Mouse (Mus musculus) large intestine, adult 2 months (tissue): Measurements from ENCODE around the gene Tm6sf1. TPM values are rescaled to one million over a fixed set of nuclear protein-coding genes. Genes with fewer than 3 reads are reported as not detected.

ENCODE experiments used
- DNase-seq: peaks from one replicate; pipeline ENCODE4 v3.0.0-alpha.2; 2012; ENCODE audit warnings: low read depth, low spot score
- WGBS: fragments of 180-500 bp; shearing (Covaris S2); methylation state at CpG from one replicate; pipeline ENCODE4 v1.1.7; 2018; 5-methylcytosine and 5-hydroxymethylcytosine counted together
- polyA plus RNA-seq: library from polyadenylated mRNA; depleted of rRNA; stranded (reverse); fragments of >200 nt; gene quantifications from 2 replicates; pipeline ENCODE4 v1.2.3, GENCODE M21; 2012

The Tm6sf1 gene
- polyA plus RNA-seq, 1 experiment: 32.3 TPM

DNA sequence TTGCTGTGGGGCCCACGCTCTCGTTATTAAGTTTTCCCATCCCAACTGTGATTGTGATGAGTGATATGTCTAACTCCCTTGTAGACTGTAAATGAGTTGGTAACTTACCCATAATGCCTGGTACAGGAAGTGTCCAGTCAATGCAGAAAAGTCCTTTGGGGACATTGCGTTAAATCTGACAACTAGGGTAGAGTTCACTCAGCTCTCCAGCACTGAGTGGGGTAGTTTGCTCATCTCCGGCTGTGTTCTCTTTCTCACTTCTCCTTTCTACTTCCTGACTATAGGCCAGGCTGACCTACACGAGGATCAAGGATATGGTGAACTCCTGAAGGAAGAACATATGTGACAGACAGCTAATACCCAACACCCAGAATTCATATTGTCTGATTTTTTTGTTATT lies 9.6 kb upstream of the Tm6sf1 start:
- DNase-seq: no peak
- 78% methylated on average over 5 of the region's 5 CpGs for WGBS

DNA sequence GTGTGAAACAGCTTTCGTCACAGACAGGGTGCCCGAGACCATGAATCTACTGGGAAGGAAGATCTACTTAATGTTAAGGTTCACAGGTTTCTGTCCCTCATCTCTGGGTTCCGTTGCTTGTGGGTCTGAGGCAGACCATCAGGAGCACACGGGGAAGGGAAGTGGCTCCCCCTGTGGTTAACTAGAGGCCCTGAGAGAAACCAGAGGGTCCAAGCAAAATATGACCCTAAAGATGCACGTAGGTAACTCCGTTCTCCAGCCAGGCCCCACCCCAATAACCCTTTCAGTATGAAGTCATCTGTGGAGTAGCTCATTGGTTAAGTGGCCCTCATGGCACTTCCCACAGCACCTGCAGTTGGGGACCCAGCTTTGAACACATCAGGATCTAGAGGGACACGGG lies 9.2 kb upstream of the Tm6sf1 start:
- DNase-seq: no peak
- 78% methylated on average over 7 of the region's 7 CpGs for WGBS

GRCm38 (mm10) chr7:81850171-81850570 lies 8.6 kb upstream of the Tm6sf1 start:
- 80% methylated on average over 6 of the region's 6 CpGs for WGBS
- no peak for DNase-seq

GRCm38 (mm10) chr7:81851706-81852105 lies 7.1 kb upstream of the Tm6sf1 start:
- DNase-seq: no peak
- 81% methylated on average over 3 of the region's 3 CpGs for WGBS

- no peak for DNase-seq
- 50% methylated on average over 8 of the region's 8 CpGs for WGBS
These were observed 4.1 kb upstream of the Tm6sf1 start for GRCm38 (mm10) chr7:81854568-81855307.

GRCm38 (mm10) chr7:81855694-81856093 lies 3.1 kb upstream of the Tm6sf1 start, which contains the start of gene Gm10160:
Gm10160 (minus strand) TSS chr7:81855794.
- DNase-seq: no peak
- 78% methylated on average over 1 of the region's 1 CpGs for WGBS

DNA sequence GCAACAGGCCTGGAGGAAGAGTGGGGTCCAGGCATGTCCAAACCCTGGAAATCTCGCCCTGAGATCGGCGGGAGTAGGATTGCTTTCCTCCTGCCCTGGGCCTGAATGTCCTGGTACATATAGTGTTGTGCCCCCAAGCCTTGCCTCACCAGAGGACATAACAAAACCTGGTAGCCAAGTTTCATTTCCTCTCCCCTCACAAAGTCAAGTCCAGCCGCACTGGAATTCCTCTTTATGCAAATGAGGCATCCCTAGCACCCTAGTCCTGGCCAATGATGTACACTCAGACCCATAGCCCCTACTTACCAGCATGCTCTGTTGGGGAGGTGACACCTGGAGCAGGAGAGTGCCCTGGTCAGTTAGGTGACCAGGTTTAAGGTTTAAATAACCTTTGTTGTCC lies 2.6 kb upstream of the Tm6sf1 start:
- 69% methylated on average over 4 of the region's 4 CpGs for WGBS
- no peak for DNase-seq

- no peak for DNase-seq
- WGBS: 19% methylated on average over 9 of the region's 9 CpGs
These were observed 565 bp upstream of the Tm6sf1 start for GRCm38 (mm10) chr7:81858236-81858635.

GRCm38 (mm10) chr7:81860071-81860470 lies 1.3 kb downstream of the Tm6sf1 start:
- DNase-seq: no peak
- 52% methylated on average over 11 of the region's 11 CpGs for WGBS

DNA sequence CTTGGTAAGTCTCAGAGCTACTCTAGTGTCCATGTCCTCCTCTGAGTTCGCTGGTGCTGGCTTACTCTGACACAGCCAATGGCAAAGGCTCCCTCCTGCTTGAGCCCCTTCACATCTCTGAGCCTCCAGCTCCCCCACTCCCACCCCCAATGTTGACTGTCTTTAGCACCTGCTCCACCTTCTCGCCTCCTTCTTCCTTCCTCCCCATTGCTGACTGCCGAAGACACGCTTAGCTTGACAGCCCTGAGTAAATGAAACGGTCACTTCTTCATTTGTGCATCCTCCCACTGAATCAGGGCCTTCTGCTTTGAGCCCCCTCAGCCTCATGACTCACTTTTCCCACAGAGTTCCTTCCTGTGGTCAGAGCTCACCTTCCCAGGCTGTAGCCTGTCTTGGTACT lies 2.2 kb downstream of the Tm6sf1 start:
- no peak for DNase-seq
- WGBS: 36% methylated on average over 5 of the region's 5 CpGs

DNA sequence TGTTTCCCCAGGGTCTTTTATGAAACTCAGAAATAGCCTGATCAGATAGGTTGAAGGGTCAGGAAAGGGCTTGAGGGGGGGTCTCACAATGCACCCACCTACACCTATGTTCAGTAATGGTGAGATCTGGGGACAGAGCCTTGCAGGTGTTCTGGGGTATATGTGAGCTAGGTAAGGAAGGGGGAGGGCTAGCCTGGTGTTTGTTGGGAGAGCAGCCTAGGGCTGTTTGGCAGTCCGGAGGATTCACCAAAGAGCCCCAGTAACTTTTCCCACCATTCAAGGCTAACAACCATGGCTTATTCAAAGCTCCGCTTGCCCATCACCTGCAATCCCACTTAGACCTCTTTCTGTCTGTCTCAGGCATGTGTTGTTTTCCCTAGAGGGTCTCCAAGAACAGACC lies 2.7 kb downstream of the Tm6sf1 start:
- WGBS: 83% methylated on average over 2 of the region's 2 CpGs
- DNase-seq: no peak

- WGBS: 70% methylated on average over 4 of the region's 4 CpGs
- DNase-seq: no peak
These were observed 3.1 kb downstream of the Tm6sf1 start for GRCm38 (mm10) chr7:81861921-81862320.

DNA sequence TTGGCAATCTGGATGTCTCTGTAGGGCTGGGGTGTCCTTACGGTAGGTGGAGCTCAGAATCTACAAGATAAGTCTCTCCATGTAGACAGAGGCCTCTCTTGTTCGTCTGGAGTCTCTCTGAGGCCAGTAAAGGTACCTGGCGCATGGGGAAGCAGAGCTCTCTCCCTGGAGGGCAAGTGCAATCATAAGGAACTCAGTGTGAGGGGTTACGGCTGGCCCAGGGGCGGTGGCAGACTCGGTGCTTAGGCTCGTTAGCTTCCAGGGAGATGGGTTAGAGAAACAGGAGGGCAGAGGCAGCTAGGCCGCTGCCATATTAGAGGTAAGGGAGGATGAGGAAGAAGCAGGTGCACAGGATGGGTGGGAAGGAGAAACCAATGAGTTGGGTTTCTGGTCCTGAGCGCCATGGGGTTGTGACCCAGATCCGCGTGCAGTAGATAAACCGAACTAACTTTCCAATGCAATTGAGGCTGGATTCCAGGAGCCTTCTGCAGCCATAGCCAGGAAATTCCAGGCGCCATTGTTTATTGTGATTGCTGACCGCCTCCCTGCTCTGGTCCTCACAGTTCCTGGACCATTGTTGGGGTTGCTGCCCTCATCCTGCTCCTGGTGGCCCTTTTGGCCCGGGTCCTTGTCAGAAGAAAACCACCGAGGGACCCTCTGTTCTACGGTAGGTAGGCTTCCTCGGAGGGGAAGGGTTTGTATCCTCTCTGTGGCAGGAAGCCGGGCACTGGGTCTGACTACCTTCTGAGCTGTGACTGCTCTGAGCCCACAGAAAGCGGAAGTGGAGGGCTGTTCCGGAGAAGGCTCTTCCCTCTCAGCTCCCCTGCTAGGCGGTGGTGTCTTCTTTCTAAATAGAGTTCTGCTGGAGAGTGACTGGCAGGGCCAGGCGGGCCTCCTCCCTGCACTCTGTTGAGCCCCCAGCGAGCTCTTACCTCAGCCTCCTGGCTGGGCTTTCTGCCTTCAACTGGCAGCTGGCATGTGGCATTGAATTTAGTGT lies 4.1 kb downstream of the Tm6sf1 start:
- 67% methylated on average over 24 of the region's 24 CpGs for WGBS
- DNase-seq: no peak

GRCm38 (mm10) chr7:81864552-81864951 lies 5.8 kb downstream of the Tm6sf1 start:
- WGBS: 76% methylated on average over 6 of the region's 6 CpGs
- DNase-seq: no peak

DNA sequence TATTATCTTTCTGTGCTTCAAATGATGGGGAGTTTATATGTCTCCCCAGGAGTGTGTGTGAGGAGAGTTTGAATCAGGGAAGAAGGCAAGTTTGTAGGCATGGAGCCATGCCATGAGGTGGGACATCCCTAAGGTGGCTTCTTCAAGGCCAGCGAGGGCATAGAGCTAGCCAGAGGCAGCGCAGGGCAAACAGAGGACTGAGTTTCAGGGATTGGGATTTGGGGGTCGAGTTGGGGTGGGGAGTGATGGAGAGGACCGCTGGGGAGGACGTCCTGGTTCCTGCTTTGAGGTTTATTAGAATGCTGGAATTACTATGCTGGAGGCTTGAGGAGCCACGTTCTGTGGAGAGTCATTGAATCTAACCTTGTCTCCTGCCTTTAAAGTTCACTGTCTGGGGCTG lies 7.1 kb downstream of the Tm6sf1 start:
- no peak for DNase-seq
- 82% methylated on average over 6 of the region's 6 CpGs for WGBS

- DNase-seq: no peak
- 82% methylated on average over 9 of the region's 9 CpGs for whole genome bisulfite sequencing
These were observed 8.6 kb downstream of the Tm6sf1 start for GRCm38 (mm10) chr7:81867231-81867930.

DNA sequence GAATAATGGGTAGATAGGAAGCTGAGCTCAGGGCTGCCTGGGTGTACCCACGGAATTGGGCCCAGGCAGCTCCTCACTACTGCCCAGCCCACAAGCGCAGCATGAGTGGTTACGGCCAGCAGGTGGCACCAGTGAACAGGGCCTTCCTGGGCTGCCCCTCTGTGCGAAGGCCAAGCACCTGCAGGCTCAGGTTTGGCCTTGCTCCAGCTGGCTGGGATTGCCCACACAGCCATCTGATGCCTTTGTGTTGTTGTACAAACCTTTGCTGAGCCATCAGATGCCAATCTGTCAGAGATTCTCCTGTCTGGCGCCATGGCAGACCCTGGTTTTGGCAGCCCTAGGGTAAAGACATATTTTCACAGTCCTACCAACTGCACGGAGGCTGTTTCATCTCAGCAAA lies 9.4 kb downstream of the Tm6sf1 start:
- peak; percentile 27 for DNase-seq
- WGBS: 25% methylated on average over 6 of the region's 6 CpGs

- WGBS: 17% methylated on average over 13 of the region's 13 CpGs
- no peak for DNase-seq
These were observed 13.8 kb downstream of the Tm6sf1 start for GRCm38 (mm10) chr7:81872493-81873013.

DNA sequence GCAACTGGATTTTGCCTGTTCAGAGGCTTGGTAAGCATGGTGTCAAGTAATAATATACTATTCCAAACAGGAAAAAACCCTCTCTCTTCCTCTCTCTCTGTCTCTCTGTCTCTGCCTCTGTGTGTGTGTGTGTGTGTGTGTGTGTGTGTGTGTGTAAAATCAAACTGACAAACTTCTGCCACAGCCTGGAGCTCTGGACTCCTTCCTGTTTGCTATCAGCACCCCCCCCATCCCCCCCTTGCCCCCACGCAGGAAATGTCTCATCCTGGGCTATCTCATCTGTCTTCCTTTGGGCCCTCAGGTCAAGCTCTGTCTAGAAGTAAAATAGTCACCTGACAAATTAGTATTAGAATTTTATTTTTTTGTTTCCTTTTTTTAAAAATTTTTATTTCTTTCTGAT lies 15.0 kb downstream of the Tm6sf1 start:
- WGBS: 16% methylated on average over 1 of the region's 1 CpGs
- no peak for DNase-seq

- 49% methylated on average over 6 of the region's 6 CpGs for WGBS
- no peak for DNase-seq
These were observed 15.8 kb downstream of the Tm6sf1 start for GRCm38 (mm10) chr7:81874636-81875035.
